Mouse (Mus musculus) testis, adult 2 months (tissue): ENCODE results near the gene Dok1.

Experiments used
- CTCF ChIP-seq: fragments of 200-500 bp; IDR thresholded peaks from 2 replicates; pipeline ENCODE4 v1.5.1; 2012; ENCODE audit warnings: low read depth, mild to moderate bottlenecking, inconsistent platforms, low read length, moderate library complexity; ENCODE audit not compliant: control insufficient read depth, insufficient read depth, insufficient replicate concordance
- POLR2A ChIP-seq: fragments of 200-500 bp; IDR thresholded peaks from 2 replicates; pipeline ENCODE4 v1.6.1; 2012; ENCODE audit warnings: low read depth, mild to moderate bottlenecking, inconsistent platforms, low read length, moderate library complexity; ENCODE audit not compliant: control insufficient read depth

DNA sequence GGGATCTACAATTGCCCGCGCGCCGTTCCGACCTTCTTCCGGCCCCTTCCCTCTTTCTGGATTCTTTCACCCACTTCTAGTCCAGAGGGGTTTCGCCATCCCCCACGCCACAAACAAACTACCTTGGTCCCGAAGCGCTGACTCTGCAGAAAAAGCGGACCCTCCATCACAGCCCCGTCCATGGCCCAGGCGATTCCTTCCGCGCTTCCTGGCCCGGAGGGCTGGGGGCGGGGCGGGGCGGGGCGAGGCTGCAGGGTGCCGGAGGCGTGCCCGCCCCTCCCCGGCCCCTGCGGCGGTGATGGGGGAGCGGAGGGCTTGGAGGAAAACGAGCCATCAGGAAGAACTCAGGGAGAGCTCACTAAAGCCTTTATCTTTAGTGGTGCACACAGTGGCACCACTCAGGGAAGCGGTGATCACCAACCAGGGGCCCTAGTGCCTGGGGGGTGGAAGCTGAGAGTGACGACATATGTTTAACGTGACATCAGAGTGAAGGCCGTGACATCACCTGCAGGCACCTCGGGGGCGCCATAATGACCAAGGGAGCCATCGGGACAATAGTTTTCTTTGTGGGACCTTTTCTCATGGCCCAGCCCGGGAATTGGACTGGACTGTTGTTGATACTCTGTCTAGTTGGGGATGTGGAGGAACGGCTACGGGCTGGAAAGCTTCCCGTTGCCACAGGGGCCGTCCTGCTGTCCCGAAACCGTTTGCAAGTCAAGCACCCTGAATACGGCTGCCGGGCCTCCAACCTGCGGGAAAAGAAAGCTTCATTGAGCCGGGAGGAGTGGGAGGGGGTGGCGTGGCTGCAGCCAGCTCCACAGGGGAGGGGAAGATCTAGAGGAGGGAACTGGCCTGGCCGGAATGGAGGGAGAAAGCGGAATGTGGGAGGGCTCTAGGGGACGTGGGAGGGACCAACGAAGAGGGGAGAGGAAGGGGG is at the start of gene Dok1, which contains the start of gene Loxl3:
- TF ChIP-seq CTCF (no peak), POLR2A (0 out of 2 replicates have a peak, but pooled peaks have one; percentile 18)
